Mouse (Mus musculus) CH12.LX (cell line): ENCODE data around the gene Pitpnm2.

Experiments used
- CTCF ChIP-seq, 2 experiments: IDR thresholded peaks in 1 of 2; conservative IDR thresholded peaks in 1 of 2; 2 replicates each; pipeline ENCODE4 v1.5.1; 2011 to 2012; ENCODE audit warnings: low read depth in 2 of 2, low read length in 2 of 2, improper control_type of control experiment in 1 of 2, inconsistent platforms in 1 of 2, mild to moderate bottlenecking in 1 of 2, moderate library complexity in 1 of 2
- E2F4 ChIP-seq: IDR thresholded peaks from 2 replicates; pipeline ENCODE4 v1.6.1; 2011; ENCODE audit warnings: low read depth, low read length, improper control_type of control experiment; ENCODE audit not compliant: insufficient replicate concordance
- MAZ ChIP-seq: IDR thresholded peaks from 2 replicates; pipeline ENCODE4 v1.6.1; 2012; ENCODE audit warnings: low read depth, mild to moderate bottlenecking, inconsistent platforms, low read length, improper control_type of control experiment, moderate library complexity

DNA sequence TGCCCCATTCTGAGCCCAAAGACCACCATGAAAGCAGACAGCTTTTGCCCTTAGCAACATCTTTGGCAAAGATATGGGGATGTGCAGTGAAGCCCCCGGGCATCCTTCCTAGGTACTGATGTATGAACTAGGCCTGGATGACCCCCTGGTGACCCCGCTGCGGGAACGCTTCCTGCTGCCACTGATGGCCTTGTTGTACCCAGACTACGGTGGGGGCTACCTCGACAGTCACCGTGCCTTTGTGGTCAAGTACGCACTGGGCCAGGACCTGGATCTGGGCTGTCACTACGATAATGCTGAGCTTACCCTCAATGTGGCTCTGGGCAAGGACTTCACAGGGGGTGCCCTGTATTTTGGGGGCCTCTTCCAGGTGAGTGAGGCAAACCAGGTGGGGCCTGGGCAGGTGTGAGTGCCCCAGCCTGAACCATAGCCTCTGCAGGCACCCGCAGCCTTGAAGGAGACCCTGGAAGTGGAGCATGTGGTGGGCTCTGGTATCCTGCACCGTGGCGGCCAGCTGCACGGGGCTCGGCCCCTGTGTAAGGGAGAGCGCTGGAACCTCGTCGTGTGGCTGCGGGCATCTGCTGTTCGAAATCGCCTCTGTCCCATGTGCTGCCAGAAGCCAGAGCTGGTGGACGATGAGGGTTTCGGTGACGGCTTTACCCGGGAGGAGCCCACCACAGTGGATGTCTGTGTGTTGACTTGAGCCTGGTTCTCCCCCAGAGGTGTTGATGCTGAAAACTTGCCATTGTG lies 135.1 kb downstream of the Pitpnm2 start:
- TF ChIP-seq CTCF (conservative IDR thresholded peaks at IDR 0.05 in 1 of 2, IDR thresholded peaks at IDR 0.05 in 1 of 2; ENCODE audit: low read depth in 2 of 2, low read length in 2 of 2), result no peak
- no peak for TF ChIP-seq E2F4
- TF ChIP-seq MAZ, result no peak
